Mouse (Mus musculus): ENCODE results near the gene Tas2r125.
"Not testable (repeated sequence)": the region's sequence is repeated elsewhere in the genome, so short reads cannot be mapped to it uniquely, and the experiment has no call there.

Gene Tas2r125

DNA sequence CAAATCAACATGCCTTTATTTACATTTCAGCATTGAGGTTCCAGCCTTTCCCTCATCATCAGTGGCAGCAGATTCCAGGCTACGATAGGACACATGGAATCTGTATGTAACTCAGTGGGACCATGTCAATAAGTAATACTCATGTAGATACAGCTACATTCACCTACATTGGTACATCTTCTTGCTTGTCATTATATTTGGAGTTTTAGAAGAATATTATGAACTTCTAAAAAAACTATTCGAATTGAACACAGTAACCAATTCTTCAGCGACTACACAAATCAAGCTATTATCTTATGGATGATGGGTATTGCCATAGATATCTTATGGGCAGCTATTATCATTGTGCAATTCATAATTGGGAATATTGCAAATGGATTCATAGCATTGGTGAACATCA, at the start of gene Tas2r125:
Gene Tas2r125, plus strand, starts transcription at position 301 of the 400 bp plus-strand sequence.
- DNase-seq (ENCODE audit: low spot score in 2 of 2), result no peak

DNA sequence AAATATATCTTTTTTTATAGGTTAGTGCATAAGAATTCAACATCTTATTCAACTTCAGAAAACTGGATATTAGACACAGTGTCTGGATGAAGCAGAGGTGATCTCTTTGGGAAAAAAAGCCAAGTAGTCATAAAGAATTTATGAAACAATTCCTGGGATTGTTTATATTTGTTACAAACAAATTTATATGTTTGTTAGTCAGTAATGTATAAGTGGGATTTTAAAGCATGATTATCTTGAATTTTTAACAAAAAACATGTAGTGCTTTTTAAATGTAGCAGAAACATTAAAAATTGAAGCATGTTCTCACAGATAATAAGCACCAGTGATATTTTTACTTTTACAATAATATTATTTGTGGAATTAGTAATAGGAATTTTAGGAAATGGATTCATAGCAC, 41.7 kb upstream of the Tas2r125 start, which contains the start of gene Tas2r110:
Gene Tas2r110, plus strand, starts transcription at position 301 of the 400 bp plus-strand sequence.
- no peak for DNase-seq (ENCODE audit: low spot score in 2 of 2)

DNA sequence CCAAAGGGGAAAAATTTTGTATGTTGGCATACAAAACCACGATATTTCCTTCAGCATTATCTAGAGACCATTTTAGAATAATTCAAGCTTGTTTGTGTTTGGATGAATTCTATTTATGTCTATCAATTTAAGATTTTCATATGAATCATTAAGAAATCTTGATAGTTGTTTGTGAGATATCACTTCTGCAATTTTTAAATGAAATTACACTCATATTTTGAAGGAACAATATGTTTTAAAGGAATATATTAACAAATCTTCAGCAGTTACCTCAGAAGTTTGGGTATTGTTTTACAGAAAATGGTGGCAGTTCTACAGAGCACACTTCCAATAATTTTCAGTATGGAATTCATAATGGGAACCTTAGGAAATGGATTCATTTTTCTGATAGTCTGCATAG, 16.7 kb upstream of the Tas2r125 start, which contains the start of gene Tas2r113:
Gene Tas2r113, plus strand, starts transcription at position 301 of the 400 bp plus-strand sequence.
- DNase-seq (ENCODE audit: low spot score in 2 of 2), result no peak

DNA sequence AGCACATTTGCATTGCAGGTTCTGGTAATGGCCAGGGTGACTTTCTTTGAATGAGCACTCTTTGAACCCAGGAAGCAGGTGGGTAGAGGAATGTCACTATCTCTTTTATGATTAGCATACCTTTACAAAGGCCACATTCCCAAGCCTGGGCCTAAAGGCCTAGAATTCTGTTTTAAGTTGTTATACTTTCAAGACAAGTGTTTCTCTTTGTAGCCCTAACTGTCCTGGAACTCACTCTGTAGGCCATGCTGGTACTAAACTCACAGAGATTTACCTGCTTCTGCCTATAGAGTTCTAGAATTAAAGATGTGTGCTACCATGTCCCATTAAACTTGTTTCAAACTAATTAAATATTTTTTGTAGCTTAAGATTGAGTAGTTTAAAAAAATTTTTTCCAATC, 31.9 kb downstream of the Tas2r125 start:
- DNase-seq (ENCODE audit: low spot score in 2 of 2), result not testable (repeated sequence)

DNA sequence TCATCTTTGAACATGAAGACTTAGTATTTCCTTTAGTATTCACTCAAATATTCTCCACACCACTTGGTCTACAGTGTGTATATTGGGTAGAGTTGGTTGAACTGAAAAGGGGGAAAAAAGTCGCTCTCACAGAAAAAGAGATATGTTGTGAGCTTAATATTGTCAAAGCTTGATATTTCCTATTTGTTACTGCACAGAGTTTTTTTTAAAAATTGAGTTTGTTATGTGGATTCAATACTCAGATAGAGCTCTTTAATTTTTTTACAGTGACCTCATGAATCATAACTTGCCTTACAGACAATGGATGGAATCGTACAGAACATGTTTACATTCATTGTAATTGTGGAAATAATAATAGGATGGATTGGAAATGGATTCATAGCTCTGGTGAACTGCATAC, 41.4 kb downstream of the Tas2r125 start, which contains the start of gene Tas2r129:
Gene Tas2r129, plus strand, starts transcription at position 301 of the 400 bp plus-strand sequence.
- DNase-seq (ENCODE audit: low spot score in 2 of 2), result no peak

DNA sequence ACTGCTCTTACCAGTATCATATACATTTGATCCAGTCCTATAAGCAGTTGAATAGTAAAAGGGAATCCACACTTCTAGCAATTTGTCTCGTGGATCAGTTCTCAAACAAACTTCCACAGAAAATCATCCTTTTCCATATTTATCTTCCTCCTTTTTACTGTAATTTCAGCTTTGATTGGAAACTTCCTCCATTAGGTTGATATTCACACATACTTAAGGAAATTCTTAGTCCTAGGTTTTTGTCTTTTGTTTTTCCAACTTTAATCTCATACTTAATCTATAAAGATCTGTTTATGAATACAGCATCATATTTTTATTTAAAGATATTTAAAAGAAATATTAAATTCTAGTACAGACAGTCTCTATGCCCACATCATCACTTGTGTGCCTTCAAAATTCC, 48.4 kb downstream of the Tas2r125 start, which contains the start of gene Tas2r131:
Gene Tas2r131, minus strand, starts transcription at position 101 of the 400 bp plus-strand sequence.
- no peak for DNase-seq (ENCODE audit: low spot score in 2 of 2)
